Mouse (Mus musculus): Measurements from ENCODE around the gene Neu3. TPM values are rescaled to one million over a fixed set of nuclear protein-coding genes. Genes with fewer than 3 reads are reported as not detected.

Neu3 gene
- polyA plus RNA-seq, 2 experiments, result 3.0 to 3.2 TPM

DNA sequence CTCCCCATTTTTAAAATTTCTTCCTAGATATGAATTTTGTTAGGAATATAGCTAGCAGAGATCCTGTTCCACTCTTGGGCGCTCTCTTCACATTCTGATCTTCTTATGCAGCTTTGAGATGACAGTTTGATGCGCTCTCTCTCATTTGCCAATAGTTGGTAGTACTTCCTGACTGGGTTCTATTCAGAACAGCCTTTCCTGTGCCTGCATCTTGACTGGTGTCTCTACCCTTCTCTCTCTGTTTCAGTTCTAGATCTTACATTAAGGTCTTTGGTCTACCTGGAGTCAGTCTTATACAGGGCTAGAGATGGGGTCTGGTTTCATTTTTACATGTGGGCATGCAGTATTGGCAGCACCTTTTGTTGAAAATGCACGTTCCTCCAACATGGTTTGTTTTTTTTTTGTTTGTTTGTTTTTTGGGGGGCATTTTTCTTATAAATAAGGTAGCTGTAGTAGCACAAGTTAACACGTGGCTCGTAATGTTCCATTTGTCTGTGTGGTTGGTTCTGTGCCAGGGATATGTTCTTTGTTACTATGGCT is 6.2 kb upstream of the Neu3 start:
- TF ChIP-seq POLR2A (IDR thresholded peaks at IDR 0.05; ENCODE audit: borderline replicate concordance, extremely low read depth, insufficient read depth, insufficient read length), result no peak
- peaks cover 26% of the 10 kb centered on the region for H3K36me3 ChIP-seq (ENCODE audit: control insufficient read depth, insufficient read depth, low read length)
- H3K9ac ChIP-seq (ENCODE audit: low read depth, low read length, severe bottlenecking), result no peak overlapping the region
- H3K9me3 ChIP-seq (ENCODE audit: control insufficient read depth, low read length), result no peaks in the 10 kb centered on the region
- 82% methylated on average over 5 of the region's 5 CpGs for WGBS
- H3K4me3 ChIP-seq (replicated peaks; ENCODE audit: low read length), result no peak overlapping the region
- H3K27ac ChIP-seq (replicated peaks; ENCODE audit: low read depth, low read length), result no peak overlapping the region
- peaks cover 19% of the 10 kb centered on the region for H3K4me1 ChIP-seq (ENCODE audit: control insufficient read depth, insufficient read depth, low read length)
- H3K27me3 ChIP-seq (ENCODE audit: control insufficient read depth, insufficient read depth, low read length), result no peaks in the 10 kb centered on the region
- no peak overlapping the region for H3K4me2 ChIP-seq (replicated peaks; ENCODE audit: low read depth, low read length, severe bottlenecking)
- no peak for ATAC-seq (ENCODE audit: low FRiP score, low read depth)
- DNase-seq (ENCODE audit: low spot score), result no peak

DNA sequence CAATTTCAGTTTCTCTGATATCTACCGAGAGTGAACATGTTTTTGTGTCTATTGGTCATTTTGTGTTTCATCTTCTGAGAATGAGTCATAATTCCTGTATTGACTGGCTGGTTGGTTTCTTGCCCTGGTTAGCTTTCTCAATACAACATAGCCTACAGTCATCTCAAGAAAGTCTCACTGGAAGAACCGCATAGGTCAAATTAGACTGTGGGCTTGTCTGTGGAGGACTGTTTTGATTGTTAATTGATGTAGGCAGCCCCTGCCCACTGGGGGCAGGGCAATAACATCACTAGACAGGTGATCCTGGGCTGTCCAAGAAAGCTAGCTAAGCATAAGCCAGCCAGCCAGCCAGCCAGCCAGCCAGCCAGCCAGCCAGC is 5.6 kb upstream of the Neu3 start:
- WGBS, result 91% methylated on average over 2 of the region's 2 CpGs
- no peak for TF ChIP-seq POLR2A (IDR thresholded peaks at IDR 0.05; ENCODE audit: borderline replicate concordance, extremely low read depth, insufficient read depth, insufficient read length)
- peaks cover 21% of the 10 kb centered on the region for H3K36me3 ChIP-seq (ENCODE audit: control insufficient read depth, insufficient read depth, low read length)
- H3K27ac ChIP-seq (replicated peaks; ENCODE audit: low read depth, low read length), result no peak overlapping the region
- H3K4me3 ChIP-seq (replicated peaks; ENCODE audit: low read length), result no peak overlapping the region
- no peaks in the 10 kb centered on the region for H3K27me3 ChIP-seq (ENCODE audit: control insufficient read depth, insufficient read depth, low read length)
- ATAC-seq (ENCODE audit: low FRiP score, low read depth) (no peak), DNase-seq (ENCODE audit: low spot score) (no peak)
- H3K4me1 ChIP-seq (ENCODE audit: control insufficient read depth, insufficient read depth, low read length), result peaks cover 19% of the 10 kb centered on the region
- no peak overlapping the region for H3K4me2 ChIP-seq (replicated peaks; ENCODE audit: low read depth, low read length, severe bottlenecking)
- H3K9ac ChIP-seq (ENCODE audit: low read depth, low read length, severe bottlenecking), result no peak overlapping the region
- H3K9me3 ChIP-seq (ENCODE audit: control insufficient read depth, low read length), result no peaks in the 10 kb centered on the region

DNA sequence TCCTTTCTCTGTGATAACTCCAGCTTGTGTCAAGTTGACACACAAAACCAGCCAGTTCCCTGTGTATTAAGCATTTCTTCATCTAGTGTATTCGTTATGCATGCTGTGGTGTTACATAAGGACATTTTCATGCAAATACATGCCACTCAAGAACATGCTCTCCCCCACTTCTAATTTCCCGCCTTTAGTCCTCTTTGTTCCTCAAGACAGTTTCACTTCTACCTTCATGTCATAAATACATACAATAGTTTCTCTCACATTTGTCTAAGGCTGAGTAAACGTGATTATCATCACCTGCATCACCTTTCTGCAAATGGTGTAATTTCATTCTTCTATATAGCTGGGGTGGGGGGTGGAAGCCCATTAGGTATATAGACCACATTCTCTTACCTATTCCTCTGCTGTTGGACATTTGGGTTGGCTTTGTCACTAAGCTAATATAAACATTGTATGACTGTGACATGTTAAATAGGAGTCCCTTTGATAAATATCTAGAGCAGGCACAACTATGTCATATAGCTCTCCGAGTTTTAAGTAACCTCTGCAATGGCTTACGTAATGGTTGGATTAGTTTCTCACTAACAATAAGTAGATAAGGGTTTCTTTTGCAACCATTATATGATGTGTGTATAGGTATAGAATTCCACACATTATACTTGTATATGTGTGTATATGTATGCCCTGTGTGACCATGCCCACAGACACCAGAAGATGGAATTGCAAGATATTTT is 5.1 kb upstream of the Neu3 start:
- no peak overlapping the region for H3K27ac ChIP-seq (replicated peaks; ENCODE audit: low read depth, low read length)
- no peaks in the 10 kb centered on the region for H3K9me3 ChIP-seq (ENCODE audit: control insufficient read depth, low read length)
- no peak for TF ChIP-seq POLR2A (IDR thresholded peaks at IDR 0.05; ENCODE audit: borderline replicate concordance, extremely low read depth, insufficient read depth, insufficient read length)
- no peak overlapping the region for H3K4me2 ChIP-seq (replicated peaks; ENCODE audit: low read depth, low read length, severe bottlenecking)
- H3K27me3 ChIP-seq (ENCODE audit: control insufficient read depth, insufficient read depth, low read length), result no peaks in the 10 kb centered on the region
- no peak overlapping the region for H3K4me3 ChIP-seq (replicated peaks; ENCODE audit: low read length)
- peaks cover 15% of the 10 kb centered on the region for H3K4me1 ChIP-seq (ENCODE audit: control insufficient read depth, insufficient read depth, low read length)
- ATAC-seq (ENCODE audit: low FRiP score, low read depth) (no peak), DNase-seq (ENCODE audit: low spot score) (no peak)
- H3K36me3 ChIP-seq (ENCODE audit: control insufficient read depth, insufficient read depth, low read length), result peaks cover 17% of the 10 kb centered on the region
- no peak overlapping the region for H3K9ac ChIP-seq (ENCODE audit: low read depth, low read length, severe bottlenecking)
- WGBS, result 88% methylated on average over 5 of the region's 5 CpGs

DNA sequence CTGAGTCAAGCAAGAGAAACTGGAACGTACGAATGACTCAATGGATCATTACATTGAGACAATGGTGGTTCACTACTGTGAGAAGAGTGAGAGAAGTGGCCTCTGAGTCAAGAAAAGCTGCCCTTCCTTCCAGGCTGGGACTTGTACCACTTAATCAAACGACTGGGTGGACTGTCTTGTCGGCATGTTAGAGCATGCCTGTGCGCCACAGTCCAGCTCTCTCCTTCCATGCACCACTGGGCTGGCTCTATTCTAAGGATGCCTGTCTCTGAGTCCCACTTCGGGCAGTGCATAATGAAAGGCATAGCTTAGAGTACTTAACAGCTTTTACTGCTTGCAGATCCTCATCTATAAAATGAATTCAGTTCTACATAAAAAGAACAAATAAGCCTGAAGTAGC is 2.1 kb downstream of the Neu3 start:
- Histone ChIP-seq H3K36me3 (ENCODE audit: control insufficient read depth, insufficient read depth, low read length) (no peaks in the 10 kb centered on the region), H3K27me3 (ENCODE audit: control insufficient read depth, insufficient read depth, low read length) (no peaks in the 10 kb centered on the region), H3K9me3 (ENCODE audit: control insufficient read depth, low read length) (no peaks in the 10 kb centered on the region), H3K4me2 (replicated peaks; ENCODE audit: low read depth, low read length, severe bottlenecking) (no peak overlapping the region), H3K9ac (ENCODE audit: low read depth, low read length, severe bottlenecking) (no peak overlapping the region), H3K4me3 (replicated peaks; ENCODE audit: low read length) (no peak overlapping the region), H3K27ac (replicated peaks; ENCODE audit: low read depth, low read length) (no peak overlapping the region), H3K4me1 (ENCODE audit: control insufficient read depth, insufficient read depth, low read length) (no peaks in the 10 kb centered on the region)
- ATAC-seq (ENCODE audit: low FRiP score, low read depth) (no peak), DNase-seq (ENCODE audit: low spot score) (no peak)
- 61% methylated on average over 6 of the region's 6 CpGs for whole genome bisulfite sequencing
- no peak for TF ChIP-seq POLR2A (IDR thresholded peaks at IDR 0.05; ENCODE audit: borderline replicate concordance, extremely low read depth, insufficient read depth, insufficient read length)

DNA sequence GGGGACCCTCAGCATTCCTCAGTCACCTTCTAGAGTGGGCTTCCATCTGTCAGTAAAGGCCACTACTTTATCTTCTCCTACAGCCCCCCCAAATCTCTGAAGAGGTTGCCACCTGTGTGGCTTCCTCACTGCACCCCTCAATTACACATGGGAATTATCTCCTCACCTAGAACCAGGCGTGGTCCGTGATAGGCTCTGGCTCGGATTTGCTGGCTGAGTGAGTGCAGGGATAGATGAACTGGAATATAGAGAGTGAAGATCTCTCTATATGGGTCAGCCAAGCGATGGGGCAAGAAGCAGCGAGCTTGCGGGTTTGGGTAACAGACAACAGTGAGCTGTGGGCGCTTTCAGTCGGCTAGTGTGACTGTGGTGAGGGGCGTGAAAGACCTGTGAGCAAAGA is 2.7 kb downstream of the Neu3 start:
- 86% methylated on average over 9 of the region's 9 CpGs for WGBS
- DNase-seq (ENCODE audit: low spot score) (no peak), ATAC-seq (ENCODE audit: low FRiP score, low read depth) (no peak)
- TF ChIP-seq POLR2A (IDR thresholded peaks at IDR 0.05; ENCODE audit: borderline replicate concordance, extremely low read depth, insufficient read depth, insufficient read length), result no peak
- H3K4me3 ChIP-seq (replicated peaks; ENCODE audit: low read length), result no peak overlapping the region
- H3K4me1 ChIP-seq (ENCODE audit: control insufficient read depth, insufficient read depth, low read length), result no peaks in the 10 kb centered on the region
- H3K9me3 ChIP-seq (ENCODE audit: control insufficient read depth, low read length), result no peaks in the 10 kb centered on the region
- H3K36me3 ChIP-seq (ENCODE audit: control insufficient read depth, insufficient read depth, low read length), result no peaks in the 10 kb centered on the region
- no peak overlapping the region for H3K9ac ChIP-seq (ENCODE audit: low read depth, low read length, severe bottlenecking)
- no peak overlapping the region for H3K4me2 ChIP-seq (replicated peaks; ENCODE audit: low read depth, low read length, severe bottlenecking)
- H3K27ac ChIP-seq (replicated peaks; ENCODE audit: low read depth, low read length), result no peak overlapping the region
- no peaks in the 10 kb centered on the region for H3K27me3 ChIP-seq (ENCODE audit: control insufficient read depth, insufficient read depth, low read length)

All from limb, embryonic 14.5 days (tissue).